In the genomic region with DNA sequence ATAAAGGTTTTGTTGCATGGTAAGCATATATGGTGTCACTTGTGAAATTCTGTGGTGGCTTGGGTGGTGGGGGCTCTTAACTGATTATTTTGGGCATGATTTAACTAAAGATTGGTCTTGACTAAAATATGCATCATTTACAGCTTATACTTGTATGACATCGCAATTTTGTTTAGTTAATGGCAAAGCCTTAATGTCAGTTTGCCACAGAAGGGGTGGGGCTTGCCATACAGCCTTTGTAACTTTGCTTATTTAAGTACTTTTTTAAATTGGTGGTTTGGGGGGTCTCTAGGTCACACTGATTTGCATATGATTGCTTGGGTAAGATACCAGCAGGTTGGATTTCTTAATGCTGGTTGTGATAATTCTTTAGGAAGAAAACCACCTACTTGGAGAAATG, we compare ENCODE assay signal across 8 mouse cellular contexts. TPM values are rescaled to one million over a fixed set of nuclear protein-coding genes. Genes with fewer than 3 reads are reported as not detected.
DNase-seq lines count a peak whose midpoint lies in the region; ATAC-seq lines count a peak whose summit lies in the region.

No protein-coding gene starts in this region.

- H3K9me3 ChIP-seq in kidney, embryonic 16.5 days (ENCODE audit: low read length), result no peaks in the 10 kb centered on the region
- H3K9me3 ChIP-seq in hindbrain, embryonic 15.5 days, result no peaks in the 10 kb centered on the region
- no peaks in the 10 kb centered on the region for H3K9me3 ChIP-seq in midbrain, embryonic 15.5 days

- peaks cover 24% of the 10 kb centered on the region; the same call in 1 of the 2 replicates for H3K36me3 ChIP-seq in kidney, embryonic 16.5 days (ENCODE audit: insufficient read depth, low read length)
- H3K36me3 ChIP-seq in hindbrain, embryonic 15.5 days, result peaks cover 10% of the 10 kb centered on the region; the same call in 1 of the 2 replicates
- no peaks in the 10 kb centered on the region for H3K36me3 ChIP-seq in midbrain, embryonic 15.5 days (replicated peaks)

- no peak for DNase-seq in kidney, postnatal 25 days
- DNase-seq in gastrocnemius, postnatal 25 days, result no peak
- no peak for DNase-seq in ovary, adult 18-20 months (ENCODE audit: low spot score)
- DNase-seq in frontal cortex, adult 2 months (ENCODE audit: extremely low spot score in 1 of 2, low spot score in 1 of 2), result no peak

- H3K4me3 ChIP-seq in kidney, embryonic 16.5 days (ENCODE audit: low read length), result peak overlapping the region; percentile 65
- peak overlapping the region; percentile 40 for H3K4me3 ChIP-seq in brown adipose tissue, adult 24 weeks (ENCODE audit: insufficient read depth, low read depth, low read length)
- H3K4me3 ChIP-seq in hindbrain, embryonic 15.5 days, result peak overlapping the region; percentile 50
- H3K4me3 ChIP-seq in midbrain, embryonic 15.5 days, result peak overlapping the region; percentile 39

- H3K9ac ChIP-seq in kidney, embryonic 16.5 days (replicated peaks; ENCODE audit: low read length), result peak overlapping the region; percentile 61
- peak overlapping the region; percentile 49 for H3K9ac ChIP-seq in hindbrain, embryonic 15.5 days
- peak overlapping the region; percentile 7; the same call in 1 of the 2 replicates for H3K9ac ChIP-seq in midbrain, embryonic 15.5 days

- 24% methylated on average over 1 of the region's 1 CpGs for WGBS in kidney, embryonic 16.5 days
- 25% methylated on average over 1 of the region's 1 CpGs for WGBS in hindbrain, embryonic 15.5 days
- WGBS in midbrain, embryonic 15.5 days, result 42% methylated on average over 1 of the region's 1 CpGs

- H3K27ac ChIP-seq in kidney, embryonic 16.5 days (ENCODE audit: low read length), result no peak overlapping the region
- H3K27ac ChIP-seq in brown adipose tissue, adult 24 weeks (replicated peaks; ENCODE audit: low read depth, low read length), result no peak overlapping the region
- H3K27ac ChIP-seq in hindbrain, embryonic 15.5 days (replicated peaks), result no peak overlapping the region
- no peak overlapping the region for H3K27ac ChIP-seq in midbrain, embryonic 15.5 days

- H3K4me2 ChIP-seq in kidney, embryonic 16.5 days (replicated peaks; ENCODE audit: low read depth, low read length), result peak overlapping the region; percentile 98
- peak overlapping the region; percentile 98 for H3K4me2 ChIP-seq in hindbrain, embryonic 15.5 days
- H3K4me2 ChIP-seq in midbrain, embryonic 15.5 days, result peak overlapping the region; percentile 81

- peaks cover 32% of the 10 kb centered on the region for H3K4me1 ChIP-seq in kidney, embryonic 16.5 days (ENCODE audit: insufficient read depth, low read length)
- H3K4me1 ChIP-seq in brown adipose tissue, adult 24 weeks (ENCODE audit: control insufficient read depth, insufficient read depth, insufficient read length, low read length), result peaks cover 2% of the 10 kb centered on the region; the same call in 1 of the 2 replicates
- H3K4me1 ChIP-seq in hindbrain, embryonic 15.5 days (replicated peaks), result peaks cover 44% of the 10 kb centered on the region
- H3K4me1 ChIP-seq in midbrain, embryonic 15.5 days, result peaks cover 44% of the 10 kb centered on the region

- H3K27me3 ChIP-seq in kidney, embryonic 16.5 days (ENCODE audit: insufficient read depth, low read length), result no peaks in the 10 kb centered on the region
- H3K27me3 ChIP-seq in hindbrain, embryonic 15.5 days, result no peaks in the 10 kb centered on the region
- no peaks in the 10 kb centered on the region for H3K27me3 ChIP-seq in midbrain, embryonic 15.5 days (replicated peaks)

- no peak for ATAC-seq in kidney, embryonic 16.5 days (ENCODE audit: low FRiP score, low TSS enrichment)
- no peak for ATAC-seq in hindbrain, embryonic 15.5 days (ENCODE audit: low FRiP score, low read depth)
- ATAC-seq in midbrain, embryonic 15.5 days (replicated peaks), result no peak

RNA-seq across cellular contexts. Expression of a gene that starts 2.2 kb away (rescaled TPM):
- polyA plus RNA-seq in kidney, embryonic 16.5 days (2015; fragmentation: Nextera tagmentation; extraction: Ambion mirVana), result 3,284 and 3,391 TPM in 2 replicates
- polyA plus RNA-seq in brown adipose tissue, adult 24 weeks (2012; ENCODE audit: insufficient read depth, insufficient read length, missing spikeins), result 359 and 432 TPM in 2 replicates
- 4,365 and 4,386 TPM in 2 replicates for polyA plus RNA-seq in hindbrain, embryonic 15.5 days (2015; fragmentation: Nextera tagmentation; extraction: Ambion mirVana)
- 4,689 and 4,874 TPM in 2 replicates for polyA plus RNA-seq in midbrain, embryonic 15.5 days (2015; fragmentation: Nextera tagmentation; extraction: Ambion mirVana)
- 100 to 1,000 TPM; 692 to 747 TPM for total RNA-seq in gastrocnemius, postnatal 25 days (2021)
- polyA plus RNA-seq in frontal cortex, adult 2 months (2012; rRNA removed), result 3,321 and 3,429 TPM in 2 replicates

RNA-seq across cellular contexts. Expression of a gene that starts 14.1 kb away (rescaled TPM):
- polyA plus RNA-seq in kidney, embryonic 16.5 days (2015; fragmentation: Nextera tagmentation; extraction: Ambion mirVana), result 7.6 and 17.7 TPM in 2 replicates
- polyA plus RNA-seq in brown adipose tissue, adult 24 weeks (2012; ENCODE audit: insufficient read depth, insufficient read length, missing spikeins), result 41.7 and 45.2 TPM in 2 replicates
- 56.8 and 57.3 TPM in 2 replicates for polyA plus RNA-seq in hindbrain, embryonic 15.5 days (2015; fragmentation: Nextera tagmentation; extraction: Ambion mirVana)
- polyA plus RNA-seq in midbrain, embryonic 15.5 days (2015; fragmentation: Nextera tagmentation; extraction: Ambion mirVana), result 67.0 and 67.3 TPM in 2 replicates
- 10 to 100 TPM; 18.9 to 24.0 TPM for total RNA-seq in gastrocnemius, postnatal 25 days (2021)
- 61.0 and 66.1 TPM in 2 replicates for polyA plus RNA-seq in frontal cortex, adult 2 months (2012; rRNA removed)

RNA-seq across cellular contexts. Expression of a gene that starts 21.1 kb away (rescaled TPM):
- 4.6 and 6.6 TPM in 2 replicates for polyA plus RNA-seq in kidney, embryonic 16.5 days (2015; fragmentation: Nextera tagmentation; extraction: Ambion mirVana)
- polyA plus RNA-seq in brown adipose tissue, adult 24 weeks (2012; ENCODE audit: insufficient read depth, insufficient read length, missing spikeins), result 1.0 and 2.5 TPM in 2 replicates
- polyA plus RNA-seq in hindbrain, embryonic 15.5 days (2015; fragmentation: Nextera tagmentation; extraction: Ambion mirVana), result 30.9 and 31.2 TPM in 2 replicates
- 35.8 and 38.8 TPM in 2 replicates for polyA plus RNA-seq in midbrain, embryonic 15.5 days (2015; fragmentation: Nextera tagmentation; extraction: Ambion mirVana)
- total RNA-seq in gastrocnemius, postnatal 25 days (2021), result 1 to 10 TPM in 1 of 2 experiments, under 1 TPM in 1; 0.97 to 1.5 TPM
- 16.8 TPM in 2 replicates for polyA plus RNA-seq in frontal cortex, adult 2 months (2012; rRNA removed)

Comparison
In these comparisons a context has a peak if more than half of its experiments do, and no peak if none do; other contexts are left out.
1. H3K9ac ChIP-seq: peak in every context shown above with its lines; median percentile 61 in kidney, embryonic 16.5 days; 49 in hindbrain, embryonic 15.5 days; 7 in midbrain, embryonic 15.5 days.